Mouse (Mus musculus) limb, embryonic 11.5 days (tissue): Measurements from ENCODE around the gene Acad9. TPM values are rescaled to one million over a fixed set of nuclear protein-coding genes. Genes with fewer than 3 reads are reported as not detected.
"Not testable (repeated sequence)": the region's sequence is repeated elsewhere in the genome, so short reads cannot be mapped to it uniquely, and the experiment has no call there.

Experiments used
- ATAC-seq: fragments of 200-750 bp; cut with Nextera tagmentation; 2 replicates; pipeline ENCODE4 v1.8.0; 2017; ENCODE audit warnings: low read depth; ENCODE audit not compliant: insufficient number of reproducible peaks, low FRiP score, low TSS enrichment
- DNase-seq: peaks from one replicate; pipeline ENCODE4 v3.0.0-alpha.2; 2015; ENCODE audit warnings: low spot score
- H3K27ac ChIP-seq: fragments of 300-500 bp; sonication (generic); replicated peaks from 2 replicates; pipeline ENCODE4 v1.5.1; 2014; ENCODE audit warnings: low read depth, mild to moderate bottlenecking, low read length
- H3K27me3 ChIP-seq: fragments of 300-500 bp; sonication (generic); 2 replicates; pipeline ENCODE4 v1.6.1; 2014; ENCODE audit warnings: mild to moderate bottlenecking, low read length, mixed read lengths; ENCODE audit not compliant: control insufficient read depth, insufficient read depth
- H3K36me3 ChIP-seq: fragments of 300-500 bp; sonication (generic); 2 replicates; pipeline ENCODE4 v1.6.1; 2014; ENCODE audit warnings: mild to moderate bottlenecking, low read length, moderate library complexity, mixed read lengths; ENCODE audit not compliant: control insufficient read depth, insufficient read depth
- H3K4me1 ChIP-seq: fragments of 300-500 bp; sonication (generic); 2 replicates; pipeline ENCODE4 v1.6.1; 2014; ENCODE audit warnings: low read length, mixed read lengths; ENCODE audit not compliant: control insufficient read depth, insufficient read depth
- H3K4me2 ChIP-seq: fragments of 300-500 bp; sonication (generic); 2 replicates; pipeline ENCODE4 v1.6.1; 2014; ENCODE audit warnings: low read depth, mild to moderate bottlenecking, moderate library complexity; ENCODE audit not compliant: severe bottlenecking
- H3K4me3 ChIP-seq: fragments of 300-500 bp; sonication (generic); 2 replicates; pipeline ENCODE4 v1.5.1; 2014; ENCODE audit warnings: low read depth, low read length
- H3K9ac ChIP-seq: fragments of 300-500 bp; sonication (generic); 2 replicates; pipeline ENCODE4 v1.6.1; 2014; ENCODE audit warnings: mild to moderate bottlenecking, low read length
- H3K9me3 ChIP-seq: fragments of 300-500 bp; sonication (generic); 2 replicates; pipeline ENCODE4 v1.6.1; 2016; ENCODE audit warnings: low read length; ENCODE audit not compliant: control insufficient read depth
- WGBS: fragments of 180-500 bp; shearing (Covaris S2); extraction: QIAGEN DNeasy Blood & Tissue Kit; methylation state at CpG from one replicate; pipeline ENCODE4 v1.1.7; 2014; 5-methylcytosine and 5-hydroxymethylcytosine counted together
- polyA plus RNA-seq: library from polyadenylated mRNA; unstranded; fragments of >200 nt; fragmentation: Nextera tagmentation; extraction: Ambion mirVana; gene quantifications from 2 replicates; pipeline ENCODE4 v1.2.1, GENCODE M21; 2014

The Acad9 gene
- polyA plus RNA-seq, 1 experiment from 2014 or later: 94.7 TPM

GRCm38 (mm10) chr3:36119684-36120548 lies 54.1 kb downstream of the Acad9 start:
- Histone ChIP-seq H3K4me1 (no peaks in the 10 kb centered on the region), H3K4me3 (no peak overlapping the region), H3K27ac (no peak overlapping the region), H3K27me3 (no peaks in the 10 kb centered on the region), H3K9ac (no peak overlapping the region), H3K9me3 (no peaks in the 10 kb centered on the region), H3K36me3 (no peaks in the 10 kb centered on the region), H3K4me2 (no peak overlapping the region)
- ATAC-seq (no peak), DNase-seq (no peak)

- not testable (repeated sequence) for DNase-seq, H3K27ac ChIP-seq, H3K27me3 ChIP-seq, H3K36me3 ChIP-seq, H3K9ac ChIP-seq, H3K4me3 ChIP-seq, H3K9me3 ChIP-seq, ATAC-seq, H3K4me1 ChIP-seq, H3K4me2 ChIP-seq
- 93% methylated on average over 9 of the region's 9 CpGs for WGBS
Measured at GRCm38 (mm10) chr3:36126176-36126575, 60.4 kb downstream of the Acad9 start.

DNA sequence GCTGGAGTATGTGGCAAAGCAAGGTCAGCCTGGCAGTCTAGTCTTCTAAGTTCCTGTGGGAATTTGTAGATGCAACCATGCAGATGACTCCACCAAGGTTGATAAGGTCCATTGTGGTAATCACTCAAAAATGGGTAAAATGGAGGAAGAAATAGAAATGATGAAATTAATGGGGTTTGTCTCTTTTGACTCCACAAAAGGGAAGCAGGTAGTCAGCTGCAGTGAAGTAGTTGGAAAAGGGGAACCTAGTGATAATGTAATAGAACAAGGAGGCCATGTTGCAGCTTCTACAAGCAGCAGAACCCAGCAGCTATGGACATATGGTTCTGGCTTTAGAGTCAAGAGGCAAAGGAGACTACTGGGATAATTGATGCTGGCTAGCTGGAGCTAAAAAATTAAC lies 70.4 kb downstream of the Acad9 start:
- H3K9ac ChIP-seq: no peak overlapping the region
- no peaks in the 10 kb centered on the region for H3K36me3 ChIP-seq
- no peaks in the 10 kb centered on the region for H3K4me1 ChIP-seq
- H3K9me3 ChIP-seq: no peaks in the 10 kb centered on the region
- H3K4me2 ChIP-seq: no peak overlapping the region
- no peak overlapping the region for H3K27ac ChIP-seq
- DNase-seq (no peak), ATAC-seq (no peak)
- H3K27me3 ChIP-seq: no peaks in the 10 kb centered on the region
- H3K4me3 ChIP-seq: no peak overlapping the region

DNA sequence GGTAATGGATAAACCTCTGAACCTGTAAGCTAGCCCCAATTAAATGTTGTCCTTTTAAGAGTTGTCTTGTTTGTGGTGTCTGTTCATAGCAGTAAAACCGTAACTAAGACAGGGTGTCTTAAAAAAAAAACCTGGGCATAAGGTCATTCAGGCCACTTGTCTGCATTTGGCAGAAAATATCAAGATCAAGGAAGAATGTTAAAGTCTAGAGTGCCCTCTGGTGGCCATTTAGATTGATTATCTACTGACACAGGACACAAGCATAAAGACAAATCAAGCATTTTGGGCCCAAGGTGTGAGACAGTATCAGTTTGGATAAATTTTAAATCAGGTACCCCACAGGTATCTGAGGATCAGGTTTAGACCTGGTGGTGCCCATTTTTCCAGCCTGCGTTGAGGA lies 71.8 kb downstream of the Acad9 start:
- H3K27me3 ChIP-seq: no peaks in the 10 kb centered on the region
- no peak overlapping the region for H3K9ac ChIP-seq
- H3K4me2 ChIP-seq: no peak overlapping the region
- H3K4me1 ChIP-seq: no peaks in the 10 kb centered on the region
- no peak overlapping the region for H3K4me3 ChIP-seq
- H3K27ac ChIP-seq: no peak overlapping the region
- H3K9me3 ChIP-seq: no peaks in the 10 kb centered on the region
- 49% methylated on average over 2 of the region's 2 CpGs for whole genome bisulfite sequencing
- DNase-seq (no peak), ATAC-seq (no peak)
- no peaks in the 10 kb centered on the region for H3K36me3 ChIP-seq

- WGBS: 83% methylated on average over 1 of the region's 1 CpGs
- no peak for DNase-seq
- H3K4me2 ChIP-seq: no peak overlapping the region
Measured at GRCm38 (mm10) chr3:36138171-36138660, 72.4 kb downstream of the Acad9 start.

GRCm38 (mm10) chr3:36138996-36139395 lies 73.2 kb downstream of the Acad9 start:
- Histone ChIP-seq H3K4me3 (no peak overlapping the region), H3K27me3 (no peaks in the 10 kb centered on the region), H3K4me2 (no peak overlapping the region), H3K27ac (no peak overlapping the region), H3K9me3 (no peaks in the 10 kb centered on the region), H3K9ac (no peak overlapping the region), H3K36me3 (no peaks in the 10 kb centered on the region), H3K4me1 (no peaks in the 10 kb centered on the region)
- DNase-seq (no peak), ATAC-seq (no peak)

More at GRCm38 (mm10) chr3:36138171-36138660, 72.4 kb downstream of the Acad9 start:
- no peak for ATAC-seq
- Histone ChIP-seq H3K27ac (no peak overlapping the region), H3K4me3 (no peak overlapping the region), H3K9me3 (no peaks in the 10 kb centered on the region), H3K36me3 (no peaks in the 10 kb centered on the region), H3K4me1 (no peaks in the 10 kb centered on the region), H3K9ac (no peak overlapping the region), H3K27me3 (no peaks in the 10 kb centered on the region)

Other genes starting within 250 kb of the Acad9 start
- 100 and 102 TPM in 2 replicates for gene Dcun1d1, start 128.5 kb upstream of the Acad9 start, polyA plus RNA-seq
- gene Mccc1, start 65.3 kb upstream of the Acad9 start, polyA plus RNA-seq: 35.8 and 36.3 TPM in 2 replicates
- gene Ccdc144b, start 12.4 kb upstream of the Acad9 start, polyA plus RNA-seq: not detected in 2 replicates
- gene D3Ertd254e, start 85.0 kb downstream of the Acad9 start, polyA plus RNA-seq: 9.8 and 11.0 TPM in 2 replicates
- gene Qrfpr, start 156.3 kb downstream of the Acad9 start, polyA plus RNA-seq: not detected in 2 replicates